Mouse (Mus musculus) forebrain, embryonic 11.5 days (tissue): ENCODE measurements around the gene Apoc1. TPM values are rescaled to one million over a fixed set of nuclear protein-coding genes. Genes with fewer than 3 reads are reported as not detected.

ENCODE experiments used
- ATAC-seq: fragments of 200-750 bp; cut with Nextera tagmentation; replicated peaks from 2 replicates; pipeline ENCODE4 v1.8.0; 2017; ENCODE audit warnings: moderate TSS enrichment; ENCODE audit not compliant: low FRiP score
- DNase-seq: peaks from one replicate; pipeline ENCODE4 v3.0.0-alpha.2; 2017; ENCODE audit warnings: low spot score
- H3K27ac ChIP-seq: fragments of 300-500 bp; sonication (generic); 2 replicates; pipeline ENCODE4 v1.5.1; 2014; ENCODE audit warnings: low read depth, low read length
- H3K27me3 ChIP-seq: fragments of 300-500 bp; sonication (generic); 2 replicates; pipeline ENCODE4 v1.6.1; 2014; ENCODE audit warnings: mild to moderate bottlenecking, low read length, mixed read lengths; ENCODE audit not compliant: control insufficient read depth, insufficient read depth
- H3K36me3 ChIP-seq: fragments of 300-500 bp; sonication (generic); 2 replicates; pipeline ENCODE4 v1.6.1; 2014; ENCODE audit warnings: mild to moderate bottlenecking, low read length, moderate library complexity, mixed read lengths; ENCODE audit not compliant: control insufficient read depth, insufficient read depth
- H3K4me1 ChIP-seq: fragments of 300-500 bp; sonication (generic); replicated peaks from 2 replicates; pipeline ENCODE4 v1.6.1; 2014; ENCODE audit warnings: low read length, mixed read lengths; ENCODE audit not compliant: control insufficient read depth, insufficient read depth
- H3K4me2 ChIP-seq: fragments of 300-500 bp; sonication (generic); 2 replicates; pipeline ENCODE4 v1.6.1; 2014; ENCODE audit warnings: low read depth, mild to moderate bottlenecking, low read length, moderate library complexity, mixed read lengths; ENCODE audit not compliant: severe bottlenecking
- H3K4me3 ChIP-seq: fragments of 300-500 bp; sonication (generic); 2 replicates; pipeline ENCODE4 v1.5.1; 2014; ENCODE audit warnings: low read depth, low read length
- H3K9ac ChIP-seq: fragments of 300-500 bp; sonication (generic); 2 replicates; pipeline ENCODE4 v1.6.1; 2014; ENCODE audit warnings: low read length
- H3K9me3 ChIP-seq: fragments of 300-500 bp; sonication (generic); 2 replicates; pipeline ENCODE4 v1.6.1; 2016; ENCODE audit warnings: low read length, mixed read lengths; ENCODE audit not compliant: control insufficient read depth
- WGBS: fragments of 180-500 bp; shearing (Covaris S2); extraction: QIAGEN DNeasy Blood & Tissue Kit; methylation state at CpG from one replicate; pipeline ENCODE4 v1.1.7; 2014; 5-methylcytosine and 5-hydroxymethylcytosine counted together
- polyA plus RNA-seq: library from polyadenylated mRNA; unstranded; fragments of >200 nt; fragmentation: Nextera tagmentation; extraction: Ambion mirVana; gene quantifications from 2 replicates; pipeline ENCODE4 v1.2.1, GENCODE M21; 2014

Apoc1 gene
- polyA plus RNA-seq = 1.00 and 2.0 TPM in 2 replicates

DNA sequence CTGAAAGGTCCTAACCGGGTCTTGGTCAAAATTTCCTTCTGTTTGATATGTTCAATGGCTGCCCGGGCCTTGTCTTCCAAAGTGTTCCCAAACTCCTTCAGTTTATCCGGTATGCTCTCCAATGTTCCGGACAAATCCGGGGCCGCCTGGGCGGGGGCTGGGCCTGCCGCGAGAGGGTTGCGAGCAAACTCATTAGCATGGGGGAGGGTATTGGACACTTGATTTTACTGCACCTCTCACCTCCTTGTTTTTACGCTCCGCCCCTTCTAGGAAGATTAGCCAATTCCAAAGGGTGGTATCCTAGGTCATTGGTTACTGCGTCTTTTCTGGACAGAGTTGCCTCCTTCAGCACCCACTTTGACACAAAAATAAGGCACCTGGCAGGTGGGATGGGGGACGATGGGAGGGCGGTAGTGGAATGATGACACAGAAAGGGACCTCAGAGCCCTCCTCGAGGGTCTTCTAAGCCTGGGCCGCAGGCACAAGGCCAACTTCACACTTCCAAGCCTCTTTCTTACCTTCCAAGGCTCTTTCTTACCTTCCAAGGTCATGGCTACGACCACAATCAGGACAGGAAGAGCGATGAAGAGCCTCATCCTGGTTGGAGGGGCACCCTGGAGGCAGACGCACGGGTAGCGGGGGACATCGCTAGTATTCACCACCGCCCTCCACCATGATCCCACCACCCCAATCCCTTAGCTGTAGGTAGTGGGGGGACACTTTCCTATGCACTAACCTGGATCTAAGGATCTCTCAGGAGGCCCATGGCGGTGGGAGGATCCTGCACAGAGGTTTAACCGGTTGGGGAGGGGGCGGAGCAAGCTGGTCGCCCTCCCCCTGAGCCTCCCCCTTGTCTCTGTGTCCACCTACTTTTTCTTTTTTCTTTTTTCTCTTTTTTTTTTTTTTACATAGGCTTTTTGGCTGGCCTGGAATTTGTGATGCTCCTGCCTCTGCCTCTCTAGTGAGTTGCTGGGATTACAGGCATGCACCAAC, at the start of gene Apoc1:
Gene Apoc1, minus strand, starts transcription at position 788 of the 993 bp plus-strand sequence.
- no peaks in the 10 kb centered on the region for H3K4me1 ChIP-seq
- ATAC-seq (no peak), DNase-seq (no peak)
- H3K36me3 ChIP-seq = no peaks in the 10 kb centered on the region; the same call in 1 of the 2 replicates
- no peak within 1 kb of the TSS for H3K27ac ChIP-seq
- no peak within 1 kb of the TSS for H3K4me3 ChIP-seq
- 44% methylated on average over 28 of the region's 28 CpGs for WGBS
- no peaks in the 10 kb centered on the region for H3K27me3 ChIP-seq
- no peak within 1 kb of the TSS for H3K9ac ChIP-seq
- H3K4me2 ChIP-seq = no peak within 1 kb of the TSS
- H3K9me3 ChIP-seq = no peaks in the 10 kb centered on the region; the same call in 1 of the 2 replicates

DNA sequence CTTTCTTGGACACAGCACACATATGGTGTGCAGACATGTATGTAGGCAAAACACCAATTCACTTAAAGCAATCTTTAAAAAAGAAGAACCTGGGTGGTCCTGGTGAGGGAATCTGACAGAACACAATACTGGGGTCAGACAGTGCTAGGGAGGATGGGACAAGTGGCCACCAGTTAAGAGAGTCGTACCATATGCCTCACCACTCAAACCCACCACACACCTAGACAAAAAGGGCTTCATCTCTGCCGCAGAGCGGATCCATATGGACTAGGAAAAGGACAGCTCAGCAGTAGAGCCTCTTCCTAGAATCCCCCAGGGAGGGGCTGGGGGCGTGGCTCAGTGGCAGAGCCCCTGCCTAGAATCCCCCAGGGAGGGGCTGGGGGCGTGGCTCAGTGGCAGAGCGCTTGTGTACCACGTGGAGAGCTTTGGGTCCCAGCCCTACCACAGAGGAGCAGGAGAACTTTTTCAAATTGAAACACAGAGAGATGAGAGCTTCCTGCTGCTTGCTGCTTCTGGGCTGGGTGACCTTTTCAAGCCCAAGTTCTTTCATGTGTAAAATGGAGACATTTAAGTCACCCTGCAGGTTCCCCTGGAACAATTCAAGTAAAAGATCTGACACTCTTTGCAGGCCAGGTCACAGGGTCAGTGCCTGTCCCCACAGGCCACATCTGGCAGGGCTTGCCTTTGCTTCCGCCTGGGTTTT, 49.0 kb upstream of the Apoc1 start:
- no peak overlapping the region for H3K4me2 ChIP-seq
- H3K9me3 ChIP-seq = no peaks in the 10 kb centered on the region
- no peaks in the 10 kb centered on the region; the same call in 1 of the 2 replicates for H3K36me3 ChIP-seq
- ATAC-seq = no peak; the same call in 1 of the 2 replicates
- no peaks in the 10 kb centered on the region for H3K27me3 ChIP-seq
- H3K27ac ChIP-seq = no peak overlapping the region
- DNase-seq = no peak
- H3K9ac ChIP-seq = no peak overlapping the region
- 12% methylated on average over 8 of the region's 8 CpGs for WGBS
- H3K4me3 ChIP-seq = no peak overlapping the region
- H3K4me1 ChIP-seq = peaks cover 3% of the 10 kb centered on the region; the same call in 1 of the 2 replicates

DNA sequence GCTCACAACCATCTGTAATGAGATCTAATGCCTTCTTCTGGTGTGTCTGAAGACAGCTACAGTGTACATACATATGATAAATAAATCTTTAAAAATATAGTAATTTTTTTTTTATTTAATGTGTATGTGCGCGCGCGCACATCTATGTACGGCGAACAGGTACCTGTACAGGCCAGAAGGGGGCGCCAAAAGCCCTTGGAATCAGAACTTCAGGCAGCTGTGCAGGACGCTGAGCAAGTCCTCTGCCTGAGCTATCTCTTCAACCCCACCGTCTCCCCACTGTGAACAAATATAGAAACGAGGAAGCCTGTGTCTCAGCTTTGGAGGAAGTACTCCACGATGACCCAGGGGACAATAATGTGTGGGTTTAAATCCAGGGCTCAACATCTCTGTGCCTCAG, 47.8 kb upstream of the Apoc1 start:
- H3K9ac ChIP-seq = no peak overlapping the region
- no peak overlapping the region for H3K4me2 ChIP-seq
- H3K27ac ChIP-seq = no peak overlapping the region
- no peaks in the 10 kb centered on the region for H3K9me3 ChIP-seq
- no peak for DNase-seq
- H3K27me3 ChIP-seq = no peaks in the 10 kb centered on the region
- 92% methylated on average over 11 of the region's 11 CpGs for WGBS
- peaks cover 3% of the 10 kb centered on the region; the same call in 1 of the 2 replicates for H3K36me3 ChIP-seq
- H3K4me1 ChIP-seq = peaks cover 2% of the 10 kb centered on the region; the same call in 1 of the 2 replicates
- no peak for ATAC-seq
- no peak overlapping the region for H3K4me3 ChIP-seq

DNA sequence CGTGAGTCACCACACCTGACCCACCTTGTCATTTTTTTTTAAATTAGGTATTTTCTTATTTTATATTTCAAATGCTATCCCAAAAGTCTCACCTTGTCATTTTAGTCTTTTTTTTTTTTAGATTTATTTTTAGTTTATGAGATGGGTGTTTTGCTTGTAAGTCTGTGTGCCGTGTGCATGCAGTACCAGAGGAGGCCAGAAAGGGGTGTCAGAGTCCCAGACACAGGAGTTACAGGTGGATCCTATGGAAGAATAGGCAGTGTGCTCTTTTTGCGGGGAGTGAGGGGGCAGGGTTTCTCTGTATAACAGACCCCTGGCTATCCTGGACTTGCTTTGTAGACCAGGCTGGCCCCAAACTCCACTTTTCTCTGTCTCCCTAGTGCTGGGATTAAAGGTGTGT, 46.3 kb upstream of the Apoc1 start:
- 87% methylated on average over 3 of the region's 3 CpGs for WGBS

DNA sequence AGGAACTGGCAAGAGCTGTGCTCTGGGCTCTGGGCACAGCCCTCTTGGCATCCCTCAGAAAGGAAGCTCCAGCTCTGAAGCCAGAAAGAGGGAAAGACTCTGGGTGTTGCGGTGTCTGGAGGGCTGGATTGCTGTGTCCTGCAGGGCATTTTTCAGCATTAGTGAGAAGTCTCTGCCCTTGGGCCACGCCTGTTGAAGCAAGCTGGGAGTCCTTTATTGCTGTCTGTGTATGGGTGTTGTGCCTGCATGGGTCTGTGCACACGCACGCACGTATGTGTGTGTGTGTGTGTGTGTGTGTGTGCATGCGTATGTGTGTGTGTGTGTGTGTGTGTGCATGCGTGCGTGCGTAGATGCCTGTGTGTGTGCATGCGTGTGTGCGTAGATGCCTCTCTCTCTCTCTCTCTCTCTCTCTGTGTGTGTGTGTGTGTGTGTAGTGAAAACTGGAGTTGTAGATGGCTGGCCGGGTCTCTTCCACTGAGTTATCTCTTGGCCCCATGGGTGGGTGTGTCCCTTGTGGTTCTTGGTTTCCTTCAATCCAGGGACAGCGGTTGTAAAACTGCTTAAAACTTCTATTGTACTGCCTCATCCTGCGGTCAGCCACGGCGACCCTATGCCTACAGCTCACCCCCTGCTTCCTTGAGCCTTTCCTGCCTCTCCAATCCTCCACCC, 44.1 kb upstream of the Apoc1 start:
- no peak for DNase-seq
- no peaks in the 10 kb centered on the region for H3K27me3 ChIP-seq
- no peak overlapping the region for H3K27ac ChIP-seq
- H3K4me3 ChIP-seq = no peak overlapping the region
- H3K4me1 ChIP-seq = no peaks in the 10 kb centered on the region
- no peak overlapping the region for H3K9ac ChIP-seq
- no peak overlapping the region for H3K4me2 ChIP-seq
- WGBS = 94% methylated on average over 16 of the region's 16 CpGs
- ATAC-seq = no peak
- no peaks in the 10 kb centered on the region for H3K9me3 ChIP-seq
- H3K36me3 ChIP-seq = peaks cover 5% of the 10 kb centered on the region; the same call in 1 of the 2 replicates

More for the DNA sequence above, 46.3 kb upstream of the Apoc1 start:
- Histone ChIP-seq H3K9ac (no peak overlapping the region), H3K4me2 (no peak overlapping the region), H3K4me1 (no peaks in the 10 kb centered on the region), H3K9me3 (no peaks in the 10 kb centered on the region), H3K27me3 (no peaks in the 10 kb centered on the region), H3K4me3 (no peak overlapping the region), H3K36me3 (peaks cover 3% of the 10 kb centered on the region; the same call in 1 of the 2 replicates), H3K27ac (no peak overlapping the region)
- ATAC-seq = no peak
- no peak for DNase-seq

DNA sequence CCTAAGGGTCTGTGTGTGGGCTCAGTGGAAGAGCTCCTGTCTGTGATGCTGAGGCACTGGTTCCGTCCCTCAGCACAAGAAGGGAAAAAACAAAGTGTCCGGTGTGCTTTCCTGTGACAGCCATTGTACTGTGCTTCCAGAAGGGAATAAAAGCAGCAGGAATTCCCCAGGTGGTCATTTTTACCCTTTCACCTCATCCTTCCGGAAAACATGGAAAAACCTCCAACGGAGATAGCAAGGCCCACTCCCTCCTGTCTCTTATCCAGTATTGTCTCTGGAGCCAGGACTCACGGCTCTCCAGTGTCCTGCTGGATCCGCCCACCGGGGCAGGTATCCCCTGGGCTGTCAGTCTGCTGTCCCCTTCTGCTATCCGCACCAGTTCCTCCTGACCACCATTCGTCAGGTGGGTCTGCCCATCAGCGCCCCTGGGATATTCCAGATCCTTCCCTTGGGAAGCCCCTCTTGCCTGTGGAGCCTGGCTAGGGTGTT, 41.8 kb upstream of the Apoc1 start:
- Histone ChIP-seq H3K27me3 (no peaks in the 10 kb centered on the region), H3K4me2 (no peak overlapping the region), H3K9me3 (no peaks in the 10 kb centered on the region), H3K4me3 (no peak overlapping the region), H3K9ac (no peak overlapping the region), H3K27ac (no peak overlapping the region), H3K4me1 (no peaks in the 10 kb centered on the region), H3K36me3 (peaks cover 7% of the 10 kb centered on the region; the same call in 1 of the 2 replicates)
- ATAC-seq (no peak), DNase-seq (no peak)
- 93% methylated on average over 10 of the region's 10 CpGs for whole genome bisulfite sequencing

DNA sequence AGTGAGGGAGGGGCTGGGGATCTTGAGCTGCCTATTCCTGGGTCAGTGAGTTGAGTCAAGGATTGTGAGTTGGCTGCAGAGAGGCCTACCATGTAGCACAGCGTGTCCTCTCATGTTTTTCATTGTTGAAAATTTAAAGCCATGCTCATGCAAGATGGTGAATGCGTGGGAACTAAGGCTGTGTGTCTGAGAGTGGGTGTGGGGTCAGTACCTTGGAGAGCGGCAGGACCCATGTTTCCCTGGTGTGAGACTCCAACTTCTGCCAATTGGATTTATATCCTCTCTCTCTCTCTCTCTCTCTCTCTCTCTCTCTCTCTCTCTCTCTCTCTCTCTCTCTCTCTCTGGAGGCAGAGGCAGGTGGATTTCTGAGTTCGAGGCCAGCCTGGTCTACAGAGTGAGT, 34.1 kb upstream of the Apoc1 start:
- no peak overlapping the region for H3K4me3 ChIP-seq
- no peak overlapping the region for H3K9ac ChIP-seq
- no peaks in the 10 kb centered on the region for H3K27me3 ChIP-seq
- H3K36me3 ChIP-seq = peaks cover 4% of the 10 kb centered on the region
- no peak overlapping the region for H3K27ac ChIP-seq
- no peak overlapping the region for H3K4me2 ChIP-seq
- DNase-seq = no peak
- ATAC-seq = no peak
- H3K4me1 ChIP-seq = no peaks in the 10 kb centered on the region
- peaks cover under 1% of the 10 kb centered on the region; the same call in 1 of the 2 replicates for H3K9me3 ChIP-seq
- WGBS = 96% methylated on average over 4 of the region's 4 CpGs

DNA sequence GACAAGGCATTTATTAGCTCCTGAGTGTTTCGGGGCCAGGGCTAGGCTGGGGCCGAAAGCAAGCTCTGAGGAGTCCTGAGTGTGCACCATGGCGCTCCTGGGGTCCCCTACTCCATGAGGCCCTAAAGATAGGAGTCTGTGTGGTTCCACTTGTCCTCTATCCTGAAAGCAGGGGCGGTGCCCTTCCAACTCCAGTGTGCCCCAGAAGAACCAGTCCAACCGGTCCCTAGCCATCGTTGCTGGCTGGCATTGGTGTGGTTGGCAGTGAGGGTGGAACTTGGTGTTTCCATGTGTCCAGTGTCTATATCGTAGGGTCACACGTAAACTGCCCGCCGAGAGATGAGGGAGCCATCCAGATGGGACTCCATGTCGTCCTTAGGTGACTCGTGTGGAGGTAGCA, 31.7 kb upstream of the Apoc1 start:
- Histone ChIP-seq H3K27me3 (no peaks in the 10 kb centered on the region), H3K27ac (no peak overlapping the region), H3K9ac (no peak overlapping the region), H3K36me3 (peaks cover 2% of the 10 kb centered on the region), H3K4me2 (no peak overlapping the region), H3K4me3 (no peak overlapping the region), H3K9me3 (peaks cover 7% of the 10 kb centered on the region; the same call in 1 of the 2 replicates), H3K4me1 (no peaks in the 10 kb centered on the region)
- DNase-seq = no peak
- 94% methylated on average over 12 of the region's 12 CpGs for WGBS
- ATAC-seq = no peak
